Mouse (Mus musculus): Measurements from ENCODE around the gene Iars. TPM values are rescaled to one million over a fixed set of nuclear protein-coding genes. Genes with fewer than 3 reads are reported as not detected.

Iars gene
- polyA plus RNA-seq, 1 experiment: 16.7 TPM

DNA sequence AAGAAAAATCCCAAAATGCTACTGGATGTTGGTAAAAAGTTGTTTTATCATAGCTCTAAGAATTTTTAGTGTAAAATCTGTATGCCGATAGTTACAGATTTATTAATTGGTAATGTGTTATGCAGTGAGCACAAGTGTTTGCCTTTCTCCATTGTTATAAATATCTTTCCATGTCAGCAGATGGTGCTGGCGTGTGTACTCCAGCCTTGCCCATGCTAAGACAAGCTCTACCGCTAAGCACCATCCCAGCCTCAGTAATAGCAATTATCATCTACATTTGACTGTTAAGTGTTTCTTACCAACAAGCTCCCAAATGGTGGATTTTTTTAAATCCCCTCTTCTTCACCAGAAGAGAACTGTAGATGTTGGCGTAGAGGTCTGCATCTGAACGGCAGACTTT is 9.2 kb downstream of the Iars start:
- H3K4me3 ChIP-seq (ENCODE audit: control insufficient read depth, low read depth, low read length): no peak overlapping the region
- no peaks in the 10 kb centered on the region for H3K27me3 ChIP-seq (ENCODE audit: control insufficient read depth, insufficient read depth, low read length)
- TF ChIP-seq POLR2A (IDR thresholded peaks at IDR 0.05; ENCODE audit: control insufficient read depth, low read depth, low read length) (no peak), CTCF (IDR thresholded peaks at IDR 0.05; ENCODE audit: control insufficient read depth, insufficient read depth, insufficient replicate concordance, low read depth, low read length) (no peak)
- H3K4me1 ChIP-seq (ENCODE audit: control insufficient read depth, insufficient read depth, low read length): no peaks in the 10 kb centered on the region
- no peak overlapping the region for H3K27ac ChIP-seq (ENCODE audit: control insufficient read depth, insufficient read depth, low read depth, low read length)
- peaks cover 1% of the 10 kb centered on the region; the same call in 1 of the 2 replicates for H3K36me3 ChIP-seq (ENCODE audit: control insufficient read depth, insufficient read depth, low read length)

DNA sequence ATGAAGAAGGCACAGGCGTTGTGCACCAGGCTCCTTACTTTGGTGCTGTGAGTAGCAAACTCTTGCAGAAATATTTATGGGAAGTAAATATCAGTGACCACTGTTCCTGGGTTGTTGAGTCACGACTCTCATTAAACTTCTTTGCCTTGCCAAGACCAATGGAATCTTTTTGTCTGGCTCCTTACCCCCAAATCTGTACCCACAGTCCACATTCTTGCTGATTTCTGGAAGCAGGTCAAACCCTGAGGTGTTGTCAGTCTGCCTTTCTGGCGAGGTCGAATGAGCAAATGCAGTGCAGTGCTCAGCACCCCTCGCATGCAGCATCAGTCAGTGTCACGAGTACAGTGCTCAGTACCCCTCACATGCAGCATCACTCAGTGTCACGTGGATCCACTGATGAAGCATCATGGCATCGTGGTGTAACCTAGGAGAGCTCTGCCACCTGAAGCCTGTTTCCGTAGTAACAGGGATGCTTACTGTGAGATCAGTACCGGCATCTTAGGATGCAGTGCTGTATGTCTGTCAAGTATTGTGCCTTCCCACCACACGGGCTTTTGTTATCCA is 21.4 kb downstream of the Iars start:
- Histone ChIP-seq H3K4me1 (ENCODE audit: control insufficient read depth, insufficient read depth, low read length) (no peaks in the 10 kb centered on the region), H3K36me3 (ENCODE audit: control insufficient read depth, insufficient read depth, low read length) (peaks cover 2% of the 10 kb centered on the region; the same call in 1 of the 2 replicates), H3K4me3 (ENCODE audit: control insufficient read depth, low read depth, low read length) (no peak overlapping the region), H3K27ac (ENCODE audit: control insufficient read depth, insufficient read depth, low read depth, low read length) (no peak overlapping the region), H3K27me3 (ENCODE audit: control insufficient read depth, insufficient read depth, low read length) (no peaks in the 10 kb centered on the region)
- TF ChIP-seq POLR2A (IDR thresholded peaks at IDR 0.05; ENCODE audit: control insufficient read depth, low read depth, low read length): no peak
- TF ChIP-seq CTCF (IDR thresholded peaks at IDR 0.05; ENCODE audit: control insufficient read depth, insufficient read depth, insufficient replicate concordance, low read depth, low read length): no peak

DNA sequence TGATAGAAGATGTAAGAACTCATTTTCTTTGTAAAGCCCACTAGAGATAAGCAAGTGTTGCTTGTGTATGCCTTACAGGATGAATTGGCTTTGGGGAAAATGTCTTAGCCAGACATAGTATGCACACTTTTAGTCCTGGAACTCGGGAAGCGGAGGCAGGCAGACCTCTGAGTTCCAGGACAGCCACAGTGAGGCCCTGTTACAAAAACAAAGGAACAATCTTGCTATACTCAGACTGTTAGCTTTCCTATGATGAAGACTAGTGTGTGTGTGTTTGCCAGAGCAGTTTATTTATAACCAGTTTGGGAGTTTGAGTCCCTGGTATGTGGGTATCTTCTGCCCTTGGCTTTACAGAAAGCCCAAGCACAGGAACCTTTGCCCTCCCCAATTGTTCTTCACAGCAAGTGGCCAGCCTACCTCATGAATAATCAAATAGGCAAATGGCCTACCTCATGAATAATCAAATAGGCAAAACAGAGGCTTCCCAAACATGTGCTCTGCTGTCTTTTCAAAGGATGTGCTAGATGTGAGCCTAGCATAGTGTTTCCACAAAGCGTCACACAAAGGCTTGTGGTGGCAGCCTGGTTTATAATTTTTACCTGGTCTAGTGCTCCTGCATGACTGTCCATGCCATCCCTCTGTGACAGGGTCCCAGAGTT is 24.3 kb downstream of the Iars start:
- peaks cover 2% of the 10 kb centered on the region; the same call in 1 of the 2 replicates for H3K36me3 ChIP-seq (ENCODE audit: control insufficient read depth, insufficient read depth, low read length)
- TF ChIP-seq CTCF (IDR thresholded peaks at IDR 0.05; ENCODE audit: control insufficient read depth, insufficient read depth, insufficient replicate concordance, low read depth, low read length) (no peak), POLR2A (IDR thresholded peaks at IDR 0.05; ENCODE audit: control insufficient read depth, low read depth, low read length) (no peak)
- no peaks in the 10 kb centered on the region for H3K27me3 ChIP-seq (ENCODE audit: control insufficient read depth, insufficient read depth, low read length)
- H3K4me1 ChIP-seq (ENCODE audit: control insufficient read depth, insufficient read depth, low read length): no peaks in the 10 kb centered on the region
- no peak overlapping the region for H3K4me3 ChIP-seq (ENCODE audit: control insufficient read depth, low read depth, low read length)
- H3K27ac ChIP-seq (ENCODE audit: control insufficient read depth, insufficient read depth, low read depth, low read length): no peak overlapping the region

DNA sequence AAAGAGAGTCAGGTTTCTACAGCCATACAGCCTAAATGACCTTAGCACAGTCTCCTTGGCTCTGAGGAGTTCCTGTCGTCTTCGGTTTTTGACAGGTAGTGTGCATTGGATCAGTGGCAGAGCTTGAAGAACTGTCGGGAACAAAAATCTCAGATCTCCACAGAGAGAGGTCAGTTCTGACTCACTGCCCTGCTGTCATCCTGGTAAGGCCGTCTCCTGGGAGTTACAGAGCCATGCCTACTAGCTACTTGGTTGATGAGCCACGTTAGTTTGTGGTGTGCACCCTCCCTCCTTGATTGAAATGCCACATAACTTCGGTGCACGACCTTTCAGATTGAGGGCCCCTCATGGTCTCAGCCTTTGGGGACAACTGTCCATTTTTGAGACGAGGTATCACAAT is 26.4 kb downstream of the Iars start:
- Histone ChIP-seq H3K27ac (ENCODE audit: control insufficient read depth, insufficient read depth, low read depth, low read length) (no peak overlapping the region), H3K36me3 (ENCODE audit: control insufficient read depth, insufficient read depth, low read length) (0 out of 2 replicates have a peak, but pooled peaks cover 2% of the 10 kb centered on the region), H3K27me3 (ENCODE audit: control insufficient read depth, insufficient read depth, low read length) (no peaks in the 10 kb centered on the region), H3K4me3 (ENCODE audit: control insufficient read depth, low read depth, low read length) (no peak overlapping the region), H3K4me1 (ENCODE audit: control insufficient read depth, insufficient read depth, low read length) (no peaks in the 10 kb centered on the region)
- no peak for TF ChIP-seq POLR2A (IDR thresholded peaks at IDR 0.05; ENCODE audit: control insufficient read depth, low read depth, low read length)
- no peak for TF ChIP-seq CTCF (IDR thresholded peaks at IDR 0.05; ENCODE audit: control insufficient read depth, insufficient read depth, insufficient replicate concordance, low read depth, low read length)

DNA sequence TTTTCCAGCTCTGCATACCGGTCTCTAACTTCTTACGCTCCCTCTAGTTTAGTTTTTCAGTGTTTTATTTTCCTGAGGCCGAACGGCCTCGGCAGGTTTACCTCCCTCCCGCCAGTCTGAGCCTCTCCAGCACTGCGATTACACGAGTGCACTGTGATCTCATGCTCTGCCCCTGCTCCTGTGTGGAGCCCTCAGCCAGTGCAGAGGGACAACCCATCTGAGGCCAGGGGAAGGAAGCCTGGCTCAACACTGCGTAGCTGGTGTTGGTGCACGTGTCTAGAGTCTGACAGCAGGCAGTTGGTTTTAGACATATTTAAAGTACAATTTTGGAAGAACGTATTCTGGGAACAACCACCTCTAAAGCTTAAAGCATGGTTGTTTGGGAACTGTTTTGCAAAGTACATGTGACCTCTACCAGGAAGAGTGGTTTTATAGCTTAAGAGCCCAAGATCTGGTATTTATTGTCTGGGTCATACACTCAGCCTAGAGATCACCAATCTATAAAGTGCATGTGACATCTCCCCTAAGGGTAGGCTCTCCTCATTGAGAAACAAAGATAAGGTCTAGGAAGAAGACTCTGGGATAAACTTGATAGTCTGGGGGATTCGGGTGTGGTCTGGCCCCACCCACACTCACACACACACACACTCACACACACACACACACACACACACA is 30.3 kb downstream of the Iars start:
- Histone ChIP-seq H3K4me3 (ENCODE audit: control insufficient read depth, low read depth, low read length) (no peak overlapping the region), H3K27me3 (ENCODE audit: control insufficient read depth, insufficient read depth, low read length) (no peaks in the 10 kb centered on the region), H3K36me3 (ENCODE audit: control insufficient read depth, insufficient read depth, low read length) (no peaks in the 10 kb centered on the region), H3K4me1 (ENCODE audit: control insufficient read depth, insufficient read depth, low read length) (no peaks in the 10 kb centered on the region), H3K27ac (ENCODE audit: control insufficient read depth, insufficient read depth, low read depth, low read length) (no peak overlapping the region)
- TF ChIP-seq POLR2A (IDR thresholded peaks at IDR 0.05; ENCODE audit: control insufficient read depth, low read depth, low read length) (no peak), CTCF (IDR thresholded peaks at IDR 0.05; ENCODE audit: control insufficient read depth, insufficient read depth, insufficient replicate concordance, low read depth, low read length) (no peak)

DNA sequence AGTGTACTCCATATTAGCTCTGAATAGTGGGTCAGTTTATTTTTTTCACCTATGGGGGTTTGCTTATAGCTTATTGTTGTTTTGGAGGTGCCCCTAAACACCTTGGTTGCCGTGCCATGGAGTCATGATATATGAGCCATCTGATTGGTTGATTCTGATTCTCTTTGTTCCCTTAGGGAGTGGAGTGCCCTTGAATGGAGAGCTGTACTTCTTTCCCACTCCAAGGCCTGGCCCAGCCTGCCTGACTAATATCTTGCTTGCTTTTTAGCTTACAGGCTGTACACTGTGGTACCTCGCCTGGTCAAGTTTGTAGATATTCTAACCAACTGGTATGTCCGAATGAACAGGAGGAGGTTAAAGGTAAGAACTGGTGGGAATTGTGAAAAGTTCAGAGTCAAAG is 37.4 kb downstream of the Iars start:
- no peaks in the 10 kb centered on the region for H3K27me3 ChIP-seq (ENCODE audit: control insufficient read depth, insufficient read depth, low read length)
- H3K36me3 ChIP-seq (ENCODE audit: control insufficient read depth, insufficient read depth, low read length): peaks cover 1% of the 10 kb centered on the region; the same call in 1 of the 2 replicates
- no peaks in the 10 kb centered on the region for H3K4me1 ChIP-seq (ENCODE audit: control insufficient read depth, insufficient read depth, low read length)
- no peak overlapping the region for H3K27ac ChIP-seq (ENCODE audit: control insufficient read depth, insufficient read depth, low read depth, low read length)
- H3K4me3 ChIP-seq (ENCODE audit: control insufficient read depth, low read depth, low read length): no peak overlapping the region
- no peak for TF ChIP-seq CTCF (IDR thresholded peaks at IDR 0.05; ENCODE audit: control insufficient read depth, insufficient read depth, insufficient replicate concordance, low read depth, low read length)
- no peak for TF ChIP-seq POLR2A (IDR thresholded peaks at IDR 0.05; ENCODE audit: control insufficient read depth, low read depth, low read length)

DNA sequence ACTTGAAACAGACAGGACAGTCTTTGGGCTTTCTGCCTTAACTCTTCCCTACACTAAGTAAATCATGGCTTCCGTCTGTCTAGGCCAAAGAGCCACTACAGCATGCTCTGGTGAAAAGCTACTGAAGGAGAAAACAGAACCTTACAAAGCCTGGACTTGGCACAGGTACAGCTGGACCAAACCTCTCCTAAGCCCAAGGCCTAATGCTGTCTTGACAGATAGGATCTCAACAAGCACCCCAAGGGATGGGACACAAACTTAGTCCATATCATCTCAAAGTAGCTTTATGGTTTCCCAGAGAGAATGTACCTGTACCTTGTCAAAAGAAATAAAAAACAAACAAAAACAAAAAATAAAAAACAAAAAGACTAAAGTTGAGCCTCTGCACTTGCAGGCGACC is 54.5 kb downstream of the Iars start:
- TF ChIP-seq CTCF (IDR thresholded peaks at IDR 0.05; ENCODE audit: control insufficient read depth, insufficient read depth, insufficient replicate concordance, low read depth, low read length) (no peak), POLR2A (IDR thresholded peaks at IDR 0.05; ENCODE audit: control insufficient read depth, low read depth, low read length) (no peak)
- Histone ChIP-seq H3K27me3 (ENCODE audit: control insufficient read depth, insufficient read depth, low read length) (no peaks in the 10 kb centered on the region), H3K27ac (ENCODE audit: control insufficient read depth, insufficient read depth, low read depth, low read length) (no peak overlapping the region), H3K4me1 (ENCODE audit: control insufficient read depth, insufficient read depth, low read length) (no peaks in the 10 kb centered on the region), H3K4me3 (ENCODE audit: control insufficient read depth, low read depth, low read length) (no peak overlapping the region), H3K36me3 (ENCODE audit: control insufficient read depth, insufficient read depth, low read length) (no peaks in the 10 kb centered on the region; the same call in 1 of the 2 replicates)
